Mouse (Mus musculus): Measurements from ENCODE around the gene Tcf20. TPM values are rescaled to one million over a fixed set of nuclear protein-coding genes. Genes with fewer than 3 reads are reported as not detected.
"Not testable (repeated sequence)": the region's sequence is repeated elsewhere in the genome, so short reads cannot be mapped to it uniquely, and the experiment has no call there.

The Tcf20 gene
- polyA plus RNA-seq, 1 experiment = 11.1 TPM

GRCm38 (mm10) chr15:82888466-82888865, 99.2 kb downstream of the Tcf20 start:
- Histone ChIP-seq H3K4me2 (ENCODE audit: low read depth) (no peak overlapping the region), H3K4me3 (no peak overlapping the region), H3K79me2 (ENCODE audit: control insufficient read depth, insufficient read depth) (peaks cover 90% of the 10 kb centered on the region), H3ac (ENCODE audit: control insufficient read depth, insufficient read length) (no peak overlapping the region), H3K36me3 (ENCODE audit: control insufficient read depth, insufficient read depth) (no peaks in the 10 kb centered on the region), H3K27me3 (ENCODE audit: control insufficient read depth, insufficient read depth, insufficient read length) (no peaks in the 10 kb centered on the region)
- TF ChIP-seq TCF3 (IDR thresholded peaks at IDR 0.05; ENCODE audit: insufficient read length, low read depth) (no peak), MAX (IDR thresholded peaks at IDR 0.05; ENCODE audit: low read depth) (no peak), MYOG (IDR thresholded peaks at IDR 0.05; ENCODE audit: control insufficient read depth in 1 of 3, insufficient read depth in 1 of 3, insufficient read length in 2 of 3, low read depth in 2 of 3) (no peak), POLR2AphosphoS2 (IDR thresholded peaks at IDR 0.05; ENCODE audit: insufficient read length, low read depth) (no peak), MYOD1 (IDR thresholded peaks at IDR 0.05; ENCODE audit: control insufficient read depth in 1 of 3, insufficient read length in 2 of 3, low read depth in 2 of 3) (no peak), CEBPB (IDR thresholded peaks at IDR 0.05; ENCODE audit: insufficient read depth, poor library complexity, severe bottlenecking) (no peak), USF1 (IDR thresholded peaks at IDR 0.05; ENCODE audit: low read depth) (no peak), POLR2A (IDR thresholded peaks at IDR 0.05; ENCODE audit: insufficient read length, low read depth) (no peak), E2F4 (IDR thresholded peaks at IDR 0.05; ENCODE audit: insufficient read depth) (no peak), REST (IDR thresholded peaks at IDR 0.05; ENCODE audit: insufficient read depth, insufficient read length) (no peak), TCF12 (IDR thresholded peaks at IDR 0.05; ENCODE audit: insufficient read depth, poor library complexity, severe bottlenecking) (no peak), SRF (IDR thresholded peaks at IDR 0.05; ENCODE audit: control insufficient read depth, insufficient read length, low read depth) (no peak)

GRCm38 (mm10) chr15:82877309-82877708, 110.4 kb downstream of the Tcf20 start:
- TF ChIP-seq SRF (IDR thresholded peaks at IDR 0.05; ENCODE audit: control insufficient read depth, insufficient read length, low read depth) (no peak), E2F4 (IDR thresholded peaks at IDR 0.05; ENCODE audit: insufficient read depth) (no peak), MYOG (IDR thresholded peaks at IDR 0.05; ENCODE audit: control insufficient read depth in 1 of 3, insufficient read depth in 1 of 3, insufficient read length in 2 of 3, low read depth in 2 of 3) (no peak), POLR2A (IDR thresholded peaks at IDR 0.05; ENCODE audit: insufficient read length, low read depth) (no peak), MYOD1 (IDR thresholded peaks at IDR 0.05; ENCODE audit: control insufficient read depth in 1 of 3, insufficient read length in 2 of 3, low read depth in 2 of 3) (no peak), REST (IDR thresholded peaks at IDR 0.05; ENCODE audit: insufficient read depth, insufficient read length) (no peak), MAX (IDR thresholded peaks at IDR 0.05; ENCODE audit: low read depth) (no peak), TCF12 (IDR thresholded peaks at IDR 0.05; ENCODE audit: insufficient read depth, poor library complexity, severe bottlenecking) (no peak), USF1 (IDR thresholded peaks at IDR 0.05; ENCODE audit: low read depth) (no peak), TCF3 (IDR thresholded peaks at IDR 0.05; ENCODE audit: insufficient read length, low read depth) (no peak), POLR2AphosphoS2 (IDR thresholded peaks at IDR 0.05; ENCODE audit: insufficient read length, low read depth) (no peak), CEBPB (IDR thresholded peaks at IDR 0.05; ENCODE audit: insufficient read depth, poor library complexity, severe bottlenecking) (no peak)
- no peaks in the 10 kb centered on the region for H3K27me3 ChIP-seq (ENCODE audit: control insufficient read depth, insufficient read depth, insufficient read length)
- no peak overlapping the region for H3K4me2 ChIP-seq (ENCODE audit: low read depth)
- H3K4me3 ChIP-seq = no peak overlapping the region
- H3ac ChIP-seq (ENCODE audit: control insufficient read depth, insufficient read length) = no peak overlapping the region
- H3K36me3 ChIP-seq (ENCODE audit: control insufficient read depth, insufficient read depth) = no peaks in the 10 kb centered on the region
- H3K79me2 ChIP-seq (ENCODE audit: control insufficient read depth, insufficient read depth) = peaks cover 84% of the 10 kb centered on the region

- H3K79me2 ChIP-seq (ENCODE audit: control insufficient read depth, insufficient read depth) = peaks cover 84% of the 10 kb centered on the region
- no peak overlapping the region for H3K4me3 ChIP-seq
- no peak overlapping the region for H3ac ChIP-seq (ENCODE audit: control insufficient read depth, insufficient read length)
- no peak for TF ChIP-seq E2F4 (IDR thresholded peaks at IDR 0.05; ENCODE audit: insufficient read depth)
- no peak for TF ChIP-seq USF1 (IDR thresholded peaks at IDR 0.05; ENCODE audit: low read depth)
- TF ChIP-seq MAX (IDR thresholded peaks at IDR 0.05; ENCODE audit: low read depth) = no peak
- no peak for TF ChIP-seq POLR2AphosphoS2 (IDR thresholded peaks at IDR 0.05; ENCODE audit: insufficient read length, low read depth)
- TF ChIP-seq CEBPB (IDR thresholded peaks at IDR 0.05; ENCODE audit: insufficient read depth, poor library complexity, severe bottlenecking) = no peak
- TF ChIP-seq REST (IDR thresholded peaks at IDR 0.05; ENCODE audit: insufficient read depth, insufficient read length) = no peak
- TF ChIP-seq MYOG (IDR thresholded peaks at IDR 0.05; ENCODE audit: control insufficient read depth in 1 of 3, insufficient read depth in 1 of 3, insufficient read length in 2 of 3, low read depth in 2 of 3) = no peak
- no peak for TF ChIP-seq MYOD1 (IDR thresholded peaks at IDR 0.05; ENCODE audit: control insufficient read depth in 1 of 3, insufficient read length in 2 of 3, low read depth in 2 of 3)
- TF ChIP-seq TCF12 (IDR thresholded peaks at IDR 0.05; ENCODE audit: insufficient read depth, poor library complexity, severe bottlenecking) = no peak
- TF ChIP-seq POLR2A (IDR thresholded peaks at IDR 0.05; ENCODE audit: insufficient read length, low read depth) = no peak
- no peak for TF ChIP-seq SRF (IDR thresholded peaks at IDR 0.05; ENCODE audit: control insufficient read depth, insufficient read length, low read depth)
- no peak for TF ChIP-seq TCF3 (IDR thresholded peaks at IDR 0.05; ENCODE audit: insufficient read length, low read depth)
- no peak overlapping the region for H3K4me2 ChIP-seq (ENCODE audit: low read depth)
- no peaks in the 10 kb centered on the region for H3K27me3 ChIP-seq (ENCODE audit: control insufficient read depth, insufficient read depth, insufficient read length)
- H3K36me3 ChIP-seq (ENCODE audit: control insufficient read depth, insufficient read depth) = no peaks in the 10 kb centered on the region
Measured at GRCm38 (mm10) chr15:82876863-82877262, 110.8 kb downstream of the Tcf20 start.

- no peaks in the 10 kb centered on the region for H3K27me3 ChIP-seq (ENCODE audit: control insufficient read depth, insufficient read depth, insufficient read length)
- no peak overlapping the region for H3K4me3 ChIP-seq
- no peak for TF ChIP-seq POLR2AphosphoS2 (IDR thresholded peaks at IDR 0.05; ENCODE audit: insufficient read length, low read depth)
- TF ChIP-seq E2F4 (IDR thresholded peaks at IDR 0.05; ENCODE audit: insufficient read depth) = no peak
- no peak for TF ChIP-seq MAX (IDR thresholded peaks at IDR 0.05; ENCODE audit: low read depth)
- no peak for TF ChIP-seq MYOG (IDR thresholded peaks at IDR 0.05; ENCODE audit: control insufficient read depth in 1 of 3, insufficient read depth in 1 of 3, insufficient read length in 2 of 3, low read depth in 2 of 3)
- no peak for TF ChIP-seq TCF3 (IDR thresholded peaks at IDR 0.05; ENCODE audit: insufficient read length, low read depth)
- no peak for TF ChIP-seq USF1 (IDR thresholded peaks at IDR 0.05; ENCODE audit: low read depth)
- TF ChIP-seq CEBPB (IDR thresholded peaks at IDR 0.05; ENCODE audit: insufficient read depth, poor library complexity, severe bottlenecking) = no peak
- no peak for TF ChIP-seq TCF12 (IDR thresholded peaks at IDR 0.05; ENCODE audit: insufficient read depth, poor library complexity, severe bottlenecking)
- TF ChIP-seq POLR2A (IDR thresholded peaks at IDR 0.05; ENCODE audit: insufficient read length, low read depth) = no peak
- TF ChIP-seq REST (IDR thresholded peaks at IDR 0.05; ENCODE audit: insufficient read depth, insufficient read length) = no peak
- no peak for TF ChIP-seq SRF (IDR thresholded peaks at IDR 0.05; ENCODE audit: control insufficient read depth, insufficient read length, low read depth)
- no peak for TF ChIP-seq MYOD1 (IDR thresholded peaks at IDR 0.05; ENCODE audit: control insufficient read depth in 1 of 3, insufficient read length in 2 of 3, low read depth in 2 of 3)
- H3ac ChIP-seq (ENCODE audit: control insufficient read depth, insufficient read length) = no peak overlapping the region
- no peaks in the 10 kb centered on the region for H3K36me3 ChIP-seq (ENCODE audit: control insufficient read depth, insufficient read depth)
- H3K79me2 ChIP-seq (ENCODE audit: control insufficient read depth, insufficient read depth) = peaks cover 91% of the 10 kb centered on the region
- H3K4me2 ChIP-seq (ENCODE audit: low read depth) = no peak overlapping the region
Measured at GRCm38 (mm10) chr15:82872037-82872436, 115.6 kb downstream of the Tcf20 start.

GRCm38 (mm10) chr15:82866286-82866685, 121.4 kb downstream of the Tcf20 start:
- not testable (repeated sequence) for H3K4me3 ChIP-seq; H3K4me2 ChIP-seq (ENCODE audit: low read depth); H3ac ChIP-seq (ENCODE audit: control insufficient read depth, insufficient read length); H3K27me3 ChIP-seq (ENCODE audit: control insufficient read depth, insufficient read depth, insufficient read length); H3K36me3 ChIP-seq (ENCODE audit: control insufficient read depth, insufficient read depth)
- peaks cover 91% of the 10 kb centered on the region for H3K79me2 ChIP-seq (ENCODE audit: control insufficient read depth, insufficient read depth)

All from myocyte (in vitro differentiated cells).